Mouse (Mus musculus) heart, postnatal 0 days (tissue): ENCODE measurements at regions not wholly inside any gene's neighbourhood (a gene's known extent, or its start where the extent isn't known, plus 50 kb on each side); places are given as distances from the start of the nearest gene placed in this dataset.

Source experiments
- CTCF ChIP-seq: IDR thresholded peaks from 2 replicates; pipeline ENCODE4 v1.5.1; 2016; ENCODE audit warnings: antibody characterized with exemption, control low read depth, low read depth
- EP300 ChIP-seq: IDR thresholded peaks from 2 replicates; pipeline ENCODE4 v1.6.1; 2016; ENCODE audit warnings: antibody characterized with exemption, low read depth

GRCm38 (mm10) chr9:72206911-72207310 is 67.7 kb upstream of the Zfp280d start:
- TF ChIP-seq CTCF (no peak), EP300 (no peak)
